ENCODE assay signal across 8 mouse cellular contexts in the genomic region with DNA sequence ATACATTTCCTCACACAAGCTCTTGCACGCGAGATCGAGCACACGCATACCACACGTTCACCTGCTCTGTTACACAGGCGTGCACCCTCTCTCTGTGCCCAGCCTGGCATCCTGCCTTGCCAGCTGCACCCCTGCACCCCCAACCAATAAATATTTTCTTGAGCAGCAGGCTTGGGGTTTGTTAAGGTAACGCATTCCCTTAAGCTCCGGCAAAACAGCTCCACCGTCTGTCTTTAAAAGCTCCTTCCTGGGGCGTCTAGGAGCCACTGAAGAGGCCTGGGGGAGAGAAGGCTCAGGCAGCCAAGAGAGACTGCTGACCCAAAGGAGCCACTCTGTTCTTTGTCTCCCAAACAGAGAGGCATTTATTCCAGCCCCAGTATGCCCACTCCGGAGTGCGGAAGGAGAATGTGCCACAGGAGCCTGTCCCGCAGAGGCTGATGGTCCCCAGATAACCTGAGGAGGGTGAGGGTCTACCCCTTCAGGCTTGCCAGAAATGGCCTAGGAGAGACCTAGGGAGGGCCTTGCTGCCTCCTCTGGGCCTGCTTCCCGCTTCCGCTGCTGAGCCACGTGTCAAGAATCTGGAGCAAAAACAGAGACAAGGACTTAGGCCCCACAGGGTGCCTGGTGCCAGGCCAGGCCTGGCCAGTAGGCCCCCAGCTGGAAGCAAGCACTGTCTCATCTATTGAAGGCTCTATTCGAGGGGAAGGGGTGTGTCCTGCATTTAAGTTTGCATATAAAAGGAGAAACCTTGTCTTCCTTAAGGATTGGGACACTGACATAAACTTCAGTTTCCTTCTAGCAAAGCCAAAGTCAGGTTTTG. TPM values are rescaled to one million over a fixed set of nuclear protein-coding genes. Genes with fewer than 3 reads are reported as not detected.
A peak's percentile ranks its signal among the peaks of the same experiment; 100 is the strongest.
DNase-seq lines count a peak whose midpoint lies in the region; ATAC-seq and TF ChIP-seq lines count a peak whose summit lies in the region.

No protein-coding gene starts in this region.

- H3K9me3 ChIP-seq in kidney, postnatal 0 days (replicated peaks; ENCODE audit: low read length) = no peaks in the 10 kb centered on the region
- no peaks in the 10 kb centered on the region for H3K9me3 ChIP-seq in liver, embryonic 13.5 days (replicated peaks)

- no peaks in the 10 kb centered on the region for H3K36me3 ChIP-seq in kidney, postnatal 0 days (ENCODE audit: insufficient read depth, low read length)
- H3K36me3 ChIP-seq in liver, embryonic 13.5 days = no peaks in the 10 kb centered on the region

- H3K27ac ChIP-seq in cerebellum, adult 2 months (ENCODE audit: insufficient read depth, low read length) = peak overlapping the region; percentile 8
- H3K27ac ChIP-seq in kidney, postnatal 0 days = peak overlapping the region; percentile 88
- 0 out of 2 replicates have a peak overlapping the region, but pooled peaks have one; percentile 47 for H3K27ac ChIP-seq in liver, embryonic 13.5 days

- no peak for TF ChIP-seq CTCF in cerebellum, adult 2 months (IDR thresholded peaks at IDR 0.05; ENCODE audit: borderline replicate concordance, insufficient read depth, low read depth, low read length)
- TF ChIP-seq CTCF in kidney, postnatal 0 days (IDR thresholded peaks at IDR 0.05; ENCODE audit: low read depth) = no peak

- peak overlapping the region; percentile 63 for H3K4me3 ChIP-seq in cerebellum, adult 2 months (replicated peaks; ENCODE audit: insufficient read depth, low read depth, low read length)
- peak overlapping the region; percentile 58 for H3K4me3 ChIP-seq in kidney, postnatal 0 days (replicated peaks; ENCODE audit: low read depth, low read length)
- no peak overlapping the region for H3K4me3 ChIP-seq in liver, embryonic 13.5 days (replicated peaks)

- peaks cover 6% of the 10 kb centered on the region; the same call in 1 of the 2 replicates for H3K4me1 ChIP-seq in cerebellum, adult 2 months (ENCODE audit: control insufficient read depth, insufficient read depth, low read length)
- peaks cover 26% of the 10 kb centered on the region for H3K4me1 ChIP-seq in kidney, postnatal 0 days (replicated peaks; ENCODE audit: insufficient read depth, low read length)
- peaks cover 39% of the 10 kb centered on the region for H3K4me1 ChIP-seq in liver, embryonic 13.5 days (replicated peaks)

- TF ChIP-seq POLR2A in cerebellum, adult 2 months (IDR thresholded peaks at IDR 0.05; ENCODE audit: borderline replicate concordance, insufficient read depth, low read length) = no peak

- peak overlapping the region; percentile 81 for H3K4me2 ChIP-seq in kidney, postnatal 0 days (ENCODE audit: low read length)
- H3K4me2 ChIP-seq in liver, embryonic 13.5 days = peak overlapping the region; percentile 66

- H3K9ac ChIP-seq in kidney, postnatal 0 days (ENCODE audit: low read depth, low read length) = no peak overlapping the region
- H3K9ac ChIP-seq in liver, embryonic 13.5 days = no peak overlapping the region

- peak; percentile 41 to 48 for DNase-seq in cerebellum, adult 2 months
- peak; percentile 55 for DNase-seq in cerebellum, adult 9-11 months
- DNase-seq in frontal cortex, postnatal 14 days (ENCODE audit: low spot score in 2 of 2) = peak; percentile 37 to 49
- DNase-seq in kidney, postnatal 0 days (ENCODE audit: low spot score) = peak; percentile 31
- no peak for DNase-seq in liver, embryonic 13.5 days
- DNase-seq in retina, embryonic 14.5 days (ENCODE audit: low spot score) = peak; percentile 39
- no peak for DNase-seq in spleen, postnatal 14 days (ENCODE audit: low spot score in 2 of 2)

- no peaks in the 10 kb centered on the region for H3K27me3 ChIP-seq in cerebellum, adult 2 months (ENCODE audit: control insufficient read depth, insufficient read depth, low read length)
- no peaks in the 10 kb centered on the region for H3K27me3 ChIP-seq in kidney, postnatal 0 days (ENCODE audit: insufficient read depth, low read length)
- peaks cover 49% of the 10 kb centered on the region for H3K27me3 ChIP-seq in liver, embryonic 13.5 days

- no peak for ATAC-seq in cerebellum, adult (ENCODE audit: insufficient number of reproducible peaks, low FRiP score, low TSS enrichment)
- ATAC-seq in kidney, postnatal 0 days (replicated peaks; ENCODE audit: low FRiP score, low read depth) = no peak
- no peak for ATAC-seq in liver, embryonic 13.5 days (ENCODE audit: low read depth)

- WGBS in cerebellum, adult 2 months = 17% methylated on average over 17 of the region's 17 CpGs
- 20% methylated on average over 17 of the region's 17 CpGs for WGBS in kidney, postnatal 0 days
- WGBS in liver, embryonic 13.5 days (ENCODE audit: insufficient replicate concordance) = 35% methylated on average over 17 of the region's 17 CpGs

RNA-seq across cellular contexts. Expression of gene Kifc3, which starts 59.4 kb away (rescaled TPM):
- polyA plus RNA-seq in cerebellum, adult 2 months (2012; rRNA removed) = 49.9 and 56.8 TPM in 2 replicates
- 41.2 and 46.2 TPM in 2 replicates for polyA plus RNA-seq in kidney, postnatal 0 days (2015; fragmentation: Nextera tagmentation; extraction: Ambion mirVana)
- polyA plus RNA-seq in liver, embryonic 13.5 days (2015; fragmentation: Nextera tagmentation; extraction: Ambion mirVana) = 3.2 and 4.1 TPM in 2 replicates

Comparison
In these comparisons a context has a peak if more than half of its experiments do, and no peak if none do; other contexts are left out.
1. DNase-seq: peak in cerebellum, adult 2 months (2 of 2), cerebellum, adult 9-11 months (single experiment), frontal cortex, postnatal 14 days (2 of 2), kidney, postnatal 0 days (single experiment) and retina, embryonic 14.5 days (single experiment); none in liver, embryonic 13.5 days (single experiment) and spleen, postnatal 14 days (0 of 2).
2. H3K27ac ChIP-seq: peak in every context shown above with its lines; median percentile 88 in kidney, postnatal 0 days; 47 in liver, embryonic 13.5 days; 8 in cerebellum, adult 2 months.